Mouse (Mus musculus) CH12.LX (cell line): Measurements from ENCODE around the gene Synpo2l. TPM values are rescaled to one million over a fixed set of nuclear protein-coding genes. Genes with fewer than 3 reads are reported as not detected.

ENCODE experiments used
- DNase-seq: peaks from one replicate; pipeline ENCODE4 v3.0.0-alpha.2; 2013; ENCODE audit errors: extremely low read depth
- H3K27ac ChIP-seq: 2 replicates; pipeline ENCODE4 v1.5.1; 2012; ENCODE audit warnings: low read depth, mild to moderate bottlenecking, control low read depth, moderate library complexity; ENCODE audit not compliant: insufficient read depth
- H3K27me3 ChIP-seq: replicated peaks from 2 replicates; pipeline ENCODE3; 2012; ENCODE audit warnings: inconsistent platforms
- H3K36me3 ChIP-seq, 2 experiments: replicated peaks in 1 of 2; 2 replicates each; pipeline versions ENCODE3 to v1.6.1; 2012; ENCODE audit warnings: inconsistent platforms in 1 of 2, low read length in 1 of 2, mild to moderate bottlenecking in 1 of 2, mixed read lengths in 1 of 2, moderate library complexity in 1 of 2; ENCODE audit not compliant: control insufficient read depth in 1 of 2, insufficient read depth in 1 of 2
- H3K4me1 ChIP-seq, 2 experiments: 2 replicates each; pipeline ENCODE4 v1.6.1; 2012; ENCODE audit warnings: inconsistent platforms in 1 of 2, moderate library complexity in 1 of 2; ENCODE audit not compliant: insufficient read depth in 2 of 2, control insufficient read depth in 1 of 2
- H3K4me2 ChIP-seq: 2 replicates; pipeline ENCODE4 v1.6.1; 2012; ENCODE audit warnings: low read depth, mild to moderate bottlenecking, control low read depth; ENCODE audit not compliant: poor library complexity, insufficient read depth, severe bottlenecking
- H3K4me3 ChIP-seq, 3 experiments: fragments of 150-350 bp in 1 of 3; sonication (generic) in 1 of 3; replicated peaks in 1 of 3; 2 replicates each; pipeline versions ENCODE3 to v1.5.1; 2011 to 2012; ENCODE audit warnings: low read depth in 2 of 3, low read length in 2 of 3, mild to moderate bottlenecking in 2 of 3, moderate library complexity in 2 of 3, control low read depth in 1 of 3, improper control_type of control experiment in 1 of 3, inconsistent platforms in 1 of 3, mixed read lengths in 1 of 3; ENCODE audit not compliant: poor library complexity in 1 of 3
- H3K79me2 ChIP-seq: replicated peaks from 2 replicates; pipeline ENCODE4 v1.6.1; 2012; ENCODE audit warnings: mild to moderate bottlenecking, moderate library complexity; ENCODE audit not compliant: control insufficient read depth, poor library complexity, insufficient read depth, severe bottlenecking; ENCODE audit errors: extremely low read depth
- H3K9ac ChIP-seq: 2 replicates; pipeline ENCODE4 v1.6.1; 2012; ENCODE audit warnings: low read depth, mild to moderate bottlenecking, control low read depth, moderate library complexity; ENCODE audit not compliant: insufficient read depth
- H3K9me3 ChIP-seq: replicated peaks from 2 replicates; pipeline ENCODE3; 2012; ENCODE audit warnings: low read length, inconsistent platforms, mixed read lengths
- BHLHE40 ChIP-seq: IDR thresholded peaks from 2 replicates; pipeline ENCODE4 v1.6.1; 2011; ENCODE audit warnings: mild to moderate bottlenecking, low read depth, low read length, improper control_type of control experiment
- CHD1 ChIP-seq: IDR thresholded peaks from 2 replicates; pipeline ENCODE4 v1.6.1; 2012; ENCODE audit warnings: low read depth, low read length, improper control_type of control experiment, inconsistent platforms
- CHD2 ChIP-seq: IDR thresholded peaks from 2 replicates; pipeline ENCODE4 v1.6.1; 2011; ENCODE audit warnings: low read length, improper control_type of control experiment
- CTCF ChIP-seq, 2 experiments: IDR thresholded peaks in 1 of 2; conservative IDR thresholded peaks in 1 of 2; 2 replicates each; pipeline ENCODE4 v1.5.1; 2011 to 2012; ENCODE audit warnings: low read depth in 2 of 2, low read length in 2 of 2, improper control_type of control experiment in 1 of 2, inconsistent platforms in 1 of 2, mild to moderate bottlenecking in 1 of 2, moderate library complexity in 1 of 2
- E2F4 ChIP-seq: IDR thresholded peaks from 2 replicates; pipeline ENCODE4 v1.6.1; 2011; ENCODE audit warnings: low read depth, low read length, improper control_type of control experiment; ENCODE audit not compliant: insufficient replicate concordance
- ELF1 ChIP-seq: IDR thresholded peaks from 2 replicates; pipeline ENCODE4 v1.6.1; 2014; ENCODE audit warnings: low read depth, mild to moderate bottlenecking, inconsistent platforms, low read length, improper control_type of control experiment
- EP300 ChIP-seq: IDR thresholded peaks from 2 replicates; pipeline ENCODE4 v1.6.1; 2011; ENCODE audit warnings: low read length, improper control_type of control experiment
- ETS1 ChIP-seq: conservative IDR thresholded peaks from 2 replicates; pipeline ENCODE4 v1.6.1; 2012; ENCODE audit warnings: low read depth, mild to moderate bottlenecking, inconsistent platforms, low read length, improper control_type of control experiment, moderate library complexity
- GABPA ChIP-seq: IDR thresholded peaks from 2 replicates; pipeline ENCODE4 v1.6.1; 2012; ENCODE audit warnings: low read depth, low read length, improper control_type of control experiment, inconsistent platforms; ENCODE audit not compliant: insufficient replicate concordance
- HCFC1 ChIP-seq: IDR thresholded peaks from 2 replicates; pipeline ENCODE4 v1.6.1; 2012; ENCODE audit warnings: low read depth, mild to moderate bottlenecking, inconsistent platforms, low read length, improper control_type of control experiment
- IRF4 ChIP-seq: IDR thresholded peaks from 2 replicates; pipeline ENCODE4 v1.6.1; 2014; ENCODE audit warnings: low read depth, mild to moderate bottlenecking, inconsistent platforms, low read length, improper control_type of control experiment
- JUN ChIP-seq: IDR thresholded peaks from 2 replicates; pipeline ENCODE4 v1.6.1; 2011; ENCODE audit warnings: low read depth, mild to moderate bottlenecking, low read length, improper control_type of control experiment, moderate library complexity; ENCODE audit not compliant: insufficient read depth
- JUND ChIP-seq: conservative IDR thresholded peaks from 2 replicates; pipeline ENCODE4 v1.6.1; 2011; ENCODE audit warnings: low read depth, low read length, improper control_type of control experiment
- KAT2A ChIP-seq: IDR thresholded peaks from 2 replicates; pipeline ENCODE4 v1.6.1; 2012; ENCODE audit warnings: low read length, improper control_type of control experiment, inconsistent platforms; ENCODE audit not compliant: insufficient replicate concordance
- MAFK ChIP-seq: IDR thresholded peaks from 2 replicates; pipeline ENCODE4 v1.6.1; 2011; ENCODE audit warnings: low read length, improper control_type of control experiment; ENCODE audit not compliant: insufficient replicate concordance
- MAX ChIP-seq: IDR thresholded peaks from 2 replicates; pipeline ENCODE4 v1.6.1; 2011; ENCODE audit warnings: low read length, improper control_type of control experiment
- MAZ ChIP-seq: IDR thresholded peaks from 2 replicates; pipeline ENCODE4 v1.6.1; 2012; ENCODE audit warnings: low read depth, mild to moderate bottlenecking, inconsistent platforms, low read length, improper control_type of control experiment, moderate library complexity
- MEF2A ChIP-seq: IDR thresholded peaks from 2 replicates; pipeline ENCODE4 v1.6.1; 2014; ENCODE audit warnings: low read depth, mild to moderate bottlenecking, inconsistent platforms, low read length, improper control_type of control experiment, borderline replicate concordance
- MXI1 ChIP-seq: IDR thresholded peaks from 2 replicates; pipeline ENCODE4 v1.6.1; 2011; ENCODE audit warnings: mild to moderate bottlenecking, low read depth, low read length, improper control_type of control experiment
- MYC ChIP-seq: IDR thresholded peaks from 2 replicates; pipeline ENCODE4 v1.6.1; 2011; ENCODE audit warnings: low read depth, mild to moderate bottlenecking, improper control_type of control experiment, low read length
- NELFE ChIP-seq: IDR thresholded peaks from 2 replicates; pipeline ENCODE4 v1.6.1; 2011; ENCODE audit warnings: low read depth, low read length, improper control_type of control experiment
- NRF1 ChIP-seq: IDR thresholded peaks from 2 replicates; pipeline ENCODE4 v1.6.1; 2014; ENCODE audit warnings: low read depth, mild to moderate bottlenecking, inconsistent platforms, low read length, improper control_type of control experiment, moderate library complexity
- PAX5 ChIP-seq: IDR thresholded peaks from 2 replicates; pipeline ENCODE4 v1.6.1; 2012; ENCODE audit warnings: low read length, inconsistent platforms, mixed read lengths
- POLR2A ChIP-seq: IDR thresholded peaks from 2 replicates; pipeline ENCODE4 v1.6.1; 2011; ENCODE audit warnings: low read depth, mild to moderate bottlenecking, improper control_type of control experiment, low read length
- POLR2AphosphoS2 ChIP-seq: IDR thresholded peaks from 2 replicates; pipeline ENCODE4 v1.6.1; 2011; ENCODE audit warnings: low read depth, low read length, improper control_type of control experiment
- RAD21 ChIP-seq: IDR thresholded peaks from 2 replicates; pipeline ENCODE4 v1.6.1; 2011; ENCODE audit warnings: low read depth, mild to moderate bottlenecking, low read length, improper control_type of control experiment, moderate library complexity
- RCOR1 ChIP-seq: conservative IDR thresholded peaks from 2 replicates; pipeline ENCODE4 v1.6.1; 2012; ENCODE audit warnings: low read depth, mild to moderate bottlenecking, inconsistent platforms, low read length, improper control_type of control experiment
- SIN3A ChIP-seq: IDR thresholded peaks from 2 replicates; pipeline ENCODE4 v1.6.1; 2012; ENCODE audit warnings: low read length, improper control_type of control experiment, inconsistent platforms
- SMC3 ChIP-seq: IDR thresholded peaks from 2 replicates; pipeline ENCODE4 v1.6.1; 2011; ENCODE audit warnings: low read depth, low read length, improper control_type of control experiment
- TBP ChIP-seq: conservative IDR thresholded peaks from 2 replicates; pipeline ENCODE4 v1.6.1; 2011; ENCODE audit warnings: low read depth, low read length, improper control_type of control experiment
- TCF12 ChIP-seq: IDR thresholded peaks from 2 replicates; pipeline ENCODE4 v1.6.1; 2014; ENCODE audit warnings: low read depth, mild to moderate bottlenecking, inconsistent platforms, low read length, improper control_type of control experiment
- UBTF ChIP-seq: IDR thresholded peaks from 2 replicates; pipeline ENCODE4 v1.6.1; 2012; ENCODE audit warnings: low read depth, mild to moderate bottlenecking, inconsistent platforms, low read length, improper control_type of control experiment, moderate library complexity
- USF1 ChIP-seq: IDR thresholded peaks from 2 replicates; pipeline ENCODE4 v1.6.1; 2014; ENCODE audit warnings: low read depth, mild to moderate bottlenecking, inconsistent platforms, low read length, improper control_type of control experiment
- USF2 ChIP-seq: conservative IDR thresholded peaks from 2 replicates; pipeline ENCODE4 v1.6.1; 2011; ENCODE audit warnings: low read depth, low read length, improper control_type of control experiment
- ZC3H11A ChIP-seq: IDR thresholded peaks from 2 replicates; pipeline ENCODE4 v1.6.1; 2012; ENCODE audit warnings: low read depth, mild to moderate bottlenecking, inconsistent platforms, low read length, improper control_type of control experiment
- ZKSCAN1 ChIP-seq: IDR thresholded peaks from 2 replicates; pipeline ENCODE4 v1.6.1; 2012; ENCODE audit warnings: low read depth, inconsistent platforms, low read length, improper control_type of control experiment, borderline replicate concordance
- ZMIZ1 ChIP-seq: IDR thresholded peaks from 2 replicates; pipeline ENCODE4 v1.6.1; 2012; ENCODE audit warnings: low read depth, mild to moderate bottlenecking, inconsistent platforms, low read length, improper control_type of control experiment
- ZNF384 ChIP-seq: IDR thresholded peaks from 2 replicates; pipeline ENCODE4 v1.6.1; 2012; ENCODE audit warnings: low read depth, low read length, improper control_type of control experiment, inconsistent platforms
- dilution Hi-C: fragments of 300-500 bp; cut with MboI; formaldehyde crosslinking; loops from 2 replicates; pipeline ENCODE4 v1.14.3; 2020; ENCODE audit warnings: low sequenced_read_pairs; ENCODE audit not compliant: extremely low pct_unique_long_range_greater_than_20kb, extremely low pct_ligation_motif_present
- in situ Hi-C: fragments of 300-500 bp; cut with MboI; formaldehyde crosslinking; loops from 3 replicates; pipeline ENCODE4 v1.14.3; 2019; ENCODE audit warnings: low sequenced_read_pairs, low pct_ligation_motif_present, low pct_unique_long_range_greater_than_20kb, mixed read lengths
- polyA plus RNA-seq: library from polyadenylated mRNA; unstranded; fragments of >175 nt; gene quantifications from 2 replicates; pipeline ENCODE4 v1.2.1, GENCODE M21; 2012; ENCODE audit warnings: low read depth; ENCODE audit not compliant: insufficient read length
- total RNA-seq, 2 experiments: library from RNA; depleted of rRNA; stranded (reverse); fragments of 300-350 nt in 1 of 2; fragments of >200 nt in 1 of 2; gene quantifications; 2 replicates each; pipeline ENCODE4 v1.2.3; 2012 to 2014

Gene Synpo2l
- total and polyA plus RNA-seq, 3 experiments: 0.04 to 0.13 TPM; not detected in 1

GRCm38 (mm10) chr14:20674064-20674833, 6.1 kb upstream of the Synpo2l start, which contains the start of gene Sec24c:
Gene Sec24c (plus strand): TSS chr14:20674308.
- in situ Hi-C loops (loop anchor here (10.0 kb wide), 1 partner anchor 279 kb away; the partner anchor contains the start of gene Mrps16), dilution Hi-C loops (no loop called here)
- Histone ChIP-seq H3K79me2 (peaks cover 33% of the 10 kb centered on the region), H3K36me3 (peaks cover 34 to 45% of the 10 kb centered on the region in 2 experiments), H3K27ac (peak within 1 kb of the TSS; percentile 81), H3K4me1 (peaks cover 0 to 10% of the 10 kb centered on the region in 2 experiments; a peak in 2 of 4 replicates), H3K27me3 (no peaks in the 10 kb centered on the region), H3K4me3 (peak within 1 kb of the TSS; percentile 62 to 78 (median 68)), H3K9ac (peak within 1 kb of the TSS; percentile 88), H3K9me3 (peaks cover 9% of the 10 kb centered on the region), H3K4me2 (peak within 1 kb of the TSS; percentile 88)
- TF ChIP-seq UBTF (no peak), POLR2A (peak; percentile 73), TBP (peak; percentile 88), MAZ (peak; percentile 95), CTCF (conservative IDR thresholded peaks at IDR 0.05 in 1 of 2, IDR thresholded peaks at IDR 0.05 in 1 of 2; ENCODE audit: low read depth in 2 of 2, low read length in 2 of 2) (no peak), GABPA (no peak), MAX (peak; percentile 5; the same call in 1 of the 2 replicates), IRF4 (peak; percentile 50; the same call in 1 of the 2 replicates), HCFC1 (peak; percentile 86), MYC (no peak; the same call in 1 of the 2 replicates), E2F4 (no peak), MEF2A (peak; percentile 56), ZMIZ1 (peak; percentile 73), CHD2 (peak; percentile 80), EP300 (no peak), MAFK (peak; percentile 4; the same call in 1 of the 2 replicates), RCOR1 (0 out of 2 replicates have a peak, but pooled peaks have one; percentile 48), POLR2AphosphoS2 (peak; percentile 88), JUND (no peak), USF1 (no peak), ZNF384 (peak; percentile 93), NELFE (peak; percentile 69), KAT2A (peak; percentile 82; the same call in 1 of the 2 replicates), PAX5 (no peak), ELF1 (peak; percentile 97), SMC3 (no peak), BHLHE40 (peak; percentile 63), ZC3H11A (no peak), JUN (no peak), CHD1 (no peak), NRF1 (peak; percentile 97), MXI1 (peak; percentile 73), USF2 (no peak), ZKSCAN1 (no peak), SIN3A (peak; percentile 98), ETS1 (no peak), RAD21 (no peak), TCF12 (peak; percentile 77)
- DNase-seq: peak; percentile 99
